Mouse (Mus musculus): ENCODE results near the gene Spred2. TPM values are rescaled to one million over a fixed set of nuclear protein-coding genes. Genes with fewer than 3 reads are reported as not detected.

Spred2 gene
- polyA plus RNA-seq, 1 experiment from 2014 or later: 4.7 TPM

DNA sequence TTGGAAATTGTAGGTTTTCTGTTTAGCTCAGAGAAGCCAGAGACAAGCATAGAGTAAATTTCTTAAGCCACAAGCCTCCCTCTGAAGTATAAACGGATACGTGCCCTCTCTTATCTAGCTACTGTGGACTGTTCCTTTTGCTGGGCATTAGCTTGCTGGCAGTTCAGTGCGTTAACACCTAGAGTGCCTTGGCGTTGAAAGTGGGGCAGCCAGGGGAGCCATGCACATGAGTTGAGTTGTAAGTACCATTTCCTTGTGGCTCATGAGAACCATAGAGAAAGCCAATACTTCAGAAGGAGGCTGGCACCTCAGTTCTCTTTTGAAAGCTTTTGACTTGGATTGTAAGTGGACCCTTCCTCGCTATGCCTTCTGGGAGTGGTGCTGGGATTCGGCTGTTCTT is 58.6 kb downstream of the Spred2 start:
- DNase-seq (ENCODE audit: low spot score): no peak
- Histone ChIP-seq H3K27me3 (ENCODE audit: insufficient read depth, poor library complexity, severe bottlenecking) (no peaks in the 10 kb centered on the region), H3K4me3 (no peak overlapping the region), H3K27ac (no peak overlapping the region), H3K9me3 (no peaks in the 10 kb centered on the region), H3K4me1 (replicated peaks) (peaks cover 57% of the 10 kb centered on the region), H3K36me3 (peaks cover 10% of the 10 kb centered on the region; the same call in 1 of the 2 replicates)
- WGBS: 75% methylated on average over 6 of the region's 6 CpGs

- no peaks in the 10 kb centered on the region for H3K9me3 ChIP-seq
- peaks cover 62% of the 10 kb centered on the region for H3K4me1 ChIP-seq (replicated peaks)
- H3K27me3 ChIP-seq (ENCODE audit: insufficient read depth, poor library complexity, severe bottlenecking): no peaks in the 10 kb centered on the region
- H3K36me3 ChIP-seq: peaks cover 10% of the 10 kb centered on the region; the same call in 1 of the 2 replicates
- H3K4me3 ChIP-seq: no peak overlapping the region
- no peak for DNase-seq (ENCODE audit: low spot score)
- WGBS: 31% methylated on average over 4 of the region's 4 CpGs
- H3K27ac ChIP-seq: 0 out of 2 replicates have a peak overlapping the region, but pooled peaks have one; percentile 12
Measured at GRCm38 (mm10) chr11:19983298-19983697, 59.1 kb downstream of the Spred2 start.

GRCm38 (mm10) chr11:19984029-19984428 is 59.9 kb downstream of the Spred2 start:
- Histone ChIP-seq H3K27ac (no peak overlapping the region), H3K36me3 (peaks cover 10% of the 10 kb centered on the region; the same call in 1 of the 2 replicates), H3K4me3 (no peak overlapping the region), H3K9me3 (no peaks in the 10 kb centered on the region), H3K27me3 (ENCODE audit: insufficient read depth, poor library complexity, severe bottlenecking) (no peaks in the 10 kb centered on the region), H3K4me1 (replicated peaks) (peaks cover 69% of the 10 kb centered on the region)
- 87% methylated on average over 9 of the region's 9 CpGs for WGBS
- no peak for DNase-seq (ENCODE audit: low spot score)

- no peaks in the 10 kb centered on the region for H3K9me3 ChIP-seq
- DNase-seq (ENCODE audit: low spot score): no peak
- H3K36me3 ChIP-seq: peaks cover 10% of the 10 kb centered on the region; the same call in 1 of the 2 replicates
- H3K4me1 ChIP-seq (replicated peaks): peaks cover 70% of the 10 kb centered on the region
- H3K4me3 ChIP-seq: no peak overlapping the region
- WGBS: 64% methylated on average over 5 of the region's 5 CpGs
- no peak overlapping the region for H3K27ac ChIP-seq
- no peaks in the 10 kb centered on the region for H3K27me3 ChIP-seq (ENCODE audit: insufficient read depth, poor library complexity, severe bottlenecking)
Measured at GRCm38 (mm10) chr11:19985283-19985854, 61.2 kb downstream of the Spred2 start.

DNA sequence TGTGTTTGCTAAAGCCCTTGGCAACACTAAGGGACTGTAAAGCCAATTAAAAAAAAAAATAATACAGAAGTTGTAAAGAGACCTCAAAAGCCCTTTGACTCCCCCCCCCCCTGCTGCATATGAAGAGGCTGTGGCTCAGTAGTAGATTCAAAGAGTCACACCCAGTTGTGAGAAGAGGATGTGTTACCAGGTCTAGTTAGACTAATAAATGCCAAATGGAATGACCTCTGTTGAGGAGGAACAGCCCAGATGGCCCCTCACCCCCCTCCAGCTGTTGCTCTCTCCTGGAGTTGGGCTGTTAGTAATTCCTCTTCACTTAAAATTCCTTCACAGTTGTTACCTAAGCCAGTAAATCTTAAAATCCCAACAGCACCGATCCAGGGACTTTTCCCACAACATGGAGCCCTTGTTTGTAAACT is 62.3 kb downstream of the Spred2 start:
- Histone ChIP-seq H3K27me3 (ENCODE audit: insufficient read depth, poor library complexity, severe bottlenecking) (no peaks in the 10 kb centered on the region), H3K9me3 (no peaks in the 10 kb centered on the region), H3K4me1 (replicated peaks) (peaks cover 73% of the 10 kb centered on the region), H3K36me3 (peaks cover 10% of the 10 kb centered on the region; the same call in 1 of the 2 replicates), H3K4me3 (no peak overlapping the region), H3K27ac (peak overlapping the region; percentile 20; the same call in 1 of the 2 replicates)
- 42% methylated on average over 1 of the region's 1 CpGs for WGBS
- no peak for DNase-seq (ENCODE audit: low spot score)

DNA sequence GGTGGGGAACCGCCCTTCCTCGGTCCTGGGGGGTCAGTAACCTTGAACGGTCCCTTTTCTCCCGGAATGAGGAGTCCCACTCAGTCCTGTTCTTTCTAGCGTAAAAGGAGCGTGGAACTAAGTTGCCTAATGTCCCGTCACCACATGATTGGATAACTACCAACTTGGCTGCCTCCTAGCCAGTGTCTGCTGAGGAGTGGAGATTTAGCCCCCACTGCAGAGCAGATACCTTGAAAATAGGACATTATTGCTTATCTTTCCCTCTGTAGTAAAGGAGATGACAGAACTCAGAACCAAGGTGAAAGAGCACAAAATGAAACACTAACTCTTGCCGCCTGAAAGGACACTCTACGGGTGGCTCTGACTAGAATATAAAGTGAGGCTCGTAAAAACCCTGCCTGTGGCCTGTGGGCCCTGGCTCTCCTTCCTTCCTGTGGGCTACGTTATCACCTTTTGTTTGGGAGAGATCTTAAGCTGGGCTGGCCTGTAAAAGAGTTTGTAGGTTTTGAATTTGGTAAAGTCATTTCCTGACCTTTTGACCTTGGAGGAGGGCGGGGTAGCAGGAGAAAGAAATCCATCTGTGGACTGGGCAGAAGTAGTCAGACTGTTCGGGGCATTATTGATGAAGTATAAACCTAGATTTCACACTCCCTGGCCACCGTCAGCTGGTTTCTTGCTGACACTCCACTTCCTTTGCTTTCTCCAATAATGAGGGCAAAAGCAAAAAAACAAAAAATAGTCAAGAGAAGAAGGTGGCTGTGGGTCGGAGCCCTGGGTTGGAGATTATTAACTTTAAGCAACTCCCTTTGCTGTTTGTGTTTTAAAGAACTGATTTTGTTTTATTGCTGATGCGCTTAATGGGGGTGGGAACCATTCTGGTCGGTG is 62.9 kb downstream of the Spred2 start:
- no peaks in the 10 kb centered on the region for H3K27me3 ChIP-seq (ENCODE audit: insufficient read depth, poor library complexity, severe bottlenecking)
- DNase-seq (ENCODE audit: low spot score): no peak
- peaks cover 70% of the 10 kb centered on the region for H3K4me1 ChIP-seq (replicated peaks)
- H3K4me3 ChIP-seq: no peak overlapping the region
- 37% methylated on average over 17 of the region's 17 CpGs for WGBS
- peaks cover 7% of the 10 kb centered on the region; the same call in 1 of the 2 replicates for H3K36me3 ChIP-seq
- no peaks in the 10 kb centered on the region for H3K9me3 ChIP-seq
- H3K27ac ChIP-seq: peak overlapping the region; percentile 20; the same call in 1 of the 2 replicates

GRCm38 (mm10) chr11:19987756-19988091 is 63.5 kb downstream of the Spred2 start:
- no peak for DNase-seq (ENCODE audit: low spot score)
- H3K4me1 ChIP-seq (replicated peaks): peaks cover 74% of the 10 kb centered on the region
- peaks cover 7% of the 10 kb centered on the region; the same call in 1 of the 2 replicates for H3K36me3 ChIP-seq
- 13% methylated on average over 9 of the region's 9 CpGs for WGBS
- no peak overlapping the region for H3K4me3 ChIP-seq
- H3K27ac ChIP-seq: no peak overlapping the region
- no peaks in the 10 kb centered on the region for H3K9me3 ChIP-seq
- H3K27me3 ChIP-seq (ENCODE audit: insufficient read depth, poor library complexity, severe bottlenecking): no peaks in the 10 kb centered on the region

DNA sequence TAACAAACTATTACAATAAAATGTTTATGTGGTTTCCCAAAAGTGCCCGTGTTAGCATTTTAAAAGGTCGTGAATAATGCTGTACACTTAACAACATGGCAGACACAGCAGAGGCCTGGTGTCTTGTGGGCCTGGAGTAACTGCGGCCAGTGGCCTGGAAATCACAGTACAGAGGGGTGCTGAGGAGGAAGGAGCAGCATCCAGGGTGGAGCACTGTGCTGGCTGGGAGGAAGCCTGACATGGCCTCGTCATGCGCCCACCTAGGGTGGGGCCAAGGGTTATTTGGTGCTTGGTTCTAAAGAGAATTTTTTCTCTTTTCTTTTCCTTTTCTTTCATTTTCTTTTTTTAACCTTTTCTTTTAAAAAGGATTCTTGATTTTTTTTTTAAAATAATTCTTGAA is 64.0 kb downstream of the Spred2 start:
- Histone ChIP-seq H3K27me3 (ENCODE audit: insufficient read depth, poor library complexity, severe bottlenecking) (no peaks in the 10 kb centered on the region), H3K27ac (no peak overlapping the region), H3K4me3 (no peak overlapping the region), H3K36me3 (peaks cover 4% of the 10 kb centered on the region; the same call in 1 of the 2 replicates), H3K9me3 (no peaks in the 10 kb centered on the region), H3K4me1 (replicated peaks) (peaks cover 74% of the 10 kb centered on the region)
- WGBS: 58% methylated on average over 5 of the region's 5 CpGs
- no peak for DNase-seq (ENCODE audit: low spot score)

DNA sequence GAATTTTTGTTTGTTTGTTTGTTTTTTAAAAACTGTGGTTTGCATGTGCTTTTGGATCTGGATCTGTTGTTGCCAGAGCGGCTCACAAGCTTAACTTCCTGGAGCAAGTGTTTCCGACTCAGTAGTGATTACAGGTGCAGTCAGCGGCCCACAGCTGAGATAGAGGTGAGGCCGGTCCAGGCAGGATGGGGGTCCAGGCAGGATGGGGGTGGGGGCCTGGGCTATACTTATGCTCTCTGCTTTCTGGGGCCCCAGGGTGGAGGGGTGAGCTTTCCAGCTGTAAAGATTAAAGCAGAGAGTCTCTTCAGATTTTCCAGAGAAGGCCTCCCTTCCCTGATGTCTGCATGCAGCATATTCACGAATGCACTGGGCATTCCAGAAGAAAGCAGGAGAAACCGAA is 64.5 kb downstream of the Spred2 start:
- 0 out of 2 replicates have a peak, but pooled peaks cover 2% of the 10 kb centered on the region for H3K36me3 ChIP-seq
- no peak for DNase-seq (ENCODE audit: low spot score)
- no peak overlapping the region for H3K27ac ChIP-seq
- H3K4me3 ChIP-seq: no peak overlapping the region
- peaks cover 71% of the 10 kb centered on the region for H3K4me1 ChIP-seq (replicated peaks)
- no peaks in the 10 kb centered on the region for H3K27me3 ChIP-seq (ENCODE audit: insufficient read depth, poor library complexity, severe bottlenecking)
- H3K9me3 ChIP-seq: no peaks in the 10 kb centered on the region
- WGBS: 78% methylated on average over 6 of the region's 6 CpGs

DNA sequence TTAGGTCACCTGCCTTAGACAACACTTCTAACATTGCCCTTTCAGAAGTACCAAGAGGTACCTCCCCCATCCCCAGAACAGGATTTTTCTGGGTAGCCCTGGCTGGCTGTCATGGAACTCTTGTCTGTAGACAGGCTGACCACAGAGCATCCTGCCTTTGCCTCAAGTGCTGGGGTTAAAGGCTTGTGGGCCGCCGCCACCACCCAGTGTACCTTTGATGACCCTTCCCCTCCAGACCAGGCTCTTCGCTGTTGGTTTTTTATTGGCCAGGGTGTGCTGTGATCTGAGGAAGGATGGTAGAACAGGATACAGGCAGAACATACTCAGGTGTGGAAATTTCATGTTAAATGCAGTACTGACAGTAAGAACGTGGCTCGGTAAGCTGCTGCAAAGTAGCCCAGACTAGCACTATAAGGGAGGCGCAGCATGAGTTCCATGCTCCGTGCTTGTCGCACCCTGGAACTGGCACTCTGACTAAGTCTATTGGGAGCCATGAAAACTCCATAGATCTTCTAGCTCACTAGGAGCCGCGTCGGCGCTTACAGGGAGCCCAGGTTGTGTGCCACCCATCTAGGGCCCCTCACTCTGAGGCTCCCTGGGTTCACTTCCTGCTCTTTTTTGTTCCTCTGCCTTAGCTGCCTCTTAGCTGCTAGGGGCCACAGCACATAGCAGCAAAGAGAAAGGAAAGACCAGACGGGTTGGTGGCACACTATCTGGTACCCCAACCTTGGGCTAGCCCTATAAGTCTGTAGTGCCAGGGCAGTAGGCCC is 65.2 kb downstream of the Spred2 start:
- no peaks in the 10 kb centered on the region for H3K27me3 ChIP-seq (ENCODE audit: insufficient read depth, poor library complexity, severe bottlenecking)
- WGBS: 92% methylated on average over 13 of the region's 13 CpGs
- no peaks in the 10 kb centered on the region for H3K9me3 ChIP-seq
- no peaks in the 10 kb centered on the region for H3K36me3 ChIP-seq
- H3K4me3 ChIP-seq: no peak overlapping the region
- no peak overlapping the region for H3K27ac ChIP-seq
- no peak for DNase-seq (ENCODE audit: low spot score)
- peaks cover 64% of the 10 kb centered on the region for H3K4me1 ChIP-seq (replicated peaks)

DNA sequence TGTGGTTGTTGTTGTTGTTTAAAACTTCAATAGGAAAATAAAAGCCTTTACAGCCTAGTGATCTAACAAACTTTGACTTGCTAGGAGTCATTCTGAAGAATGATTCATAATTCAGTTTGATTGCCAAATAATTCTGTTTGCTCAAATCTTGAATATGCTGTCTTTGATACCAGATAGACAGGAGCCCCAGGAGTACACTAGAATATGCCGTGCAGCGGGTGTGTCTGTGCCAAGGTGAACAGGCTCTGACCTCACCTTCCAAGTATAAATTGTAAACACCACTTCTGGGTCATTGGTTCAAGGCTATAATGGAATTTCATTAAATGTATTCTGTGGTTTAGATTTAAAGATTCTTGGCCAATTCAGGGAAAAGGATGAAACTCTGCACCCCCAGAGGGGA is 66.6 kb downstream of the Spred2 start:
- Histone ChIP-seq H3K4me3 (no peak overlapping the region), H3K27ac (no peak overlapping the region), H3K36me3 (no peaks in the 10 kb centered on the region), H3K4me1 (replicated peaks) (peaks cover 55% of the 10 kb centered on the region), H3K9me3 (no peaks in the 10 kb centered on the region), H3K27me3 (ENCODE audit: insufficient read depth, poor library complexity, severe bottlenecking) (no peaks in the 10 kb centered on the region)
- no peak for DNase-seq (ENCODE audit: low spot score)
- 76% methylated on average over 2 of the region's 2 CpGs for WGBS

GRCm38 (mm10) chr11:19991303-19991976 is 67.3 kb downstream of the Spred2 start:
- WGBS: 70% methylated on average over 12 of the region's 12 CpGs
- H3K27me3 ChIP-seq (ENCODE audit: insufficient read depth, poor library complexity, severe bottlenecking): no peaks in the 10 kb centered on the region
- no peak overlapping the region for H3K27ac ChIP-seq
- no peaks in the 10 kb centered on the region for H3K9me3 ChIP-seq
- DNase-seq (ENCODE audit: low spot score): no peak
- H3K36me3 ChIP-seq: no peaks in the 10 kb centered on the region
- no peak overlapping the region for H3K4me3 ChIP-seq
- peaks cover 48% of the 10 kb centered on the region for H3K4me1 ChIP-seq (replicated peaks)
